Mouse (Mus musculus) lung, postnatal 36 days (tissue): Measurements from ENCODE around the gene Upf3b.
"Not testable (repeated sequence)": the region's sequence is repeated elsewhere in the genome, so short reads cannot be mapped to it uniquely, and the experiment has no call there.

Experiments
- DNase-seq: peaks from one replicate; pipeline ENCODE4 v3.0.0; 2022; ENCODE audit warnings: mixed read lengths

Gene Upf3b

GRCm38 (mm10) chrX:37110193-37110880 is at the start of gene Upf3b:
Gene Upf3b (minus strand): TSS chrX:37110322.
- peak; percentile 97 for DNase-seq

GRCm38 (mm10) chrX:37157839-37158238 is 47.7 kb upstream of the Upf3b start:
- DNase-seq = no peak

GRCm38 (mm10) chrX:37144954-37145353 is 34.8 kb upstream of the Upf3b start:
- peak; percentile 15 for DNase-seq

- DNase-seq = not testable (repeated sequence)
Observed at GRCm38 (mm10) chrX:37144498-37144897, 34.4 kb upstream of the Upf3b start.

- DNase-seq = no peak
Observed at GRCm38 (mm10) chrX:37141732-37142131, 31.6 kb upstream of the Upf3b start.

GRCm38 (mm10) chrX:37126671-37127358 is 16.7 kb upstream of the Upf3b start, which contains the start of gene Nkap:
Gene Nkap (plus strand): TSS chrX:37126795.
- peak; percentile 77 for DNase-seq

GRCm38 (mm10) chrX:37125511-37125910 is 15.4 kb upstream of the Upf3b start:
- DNase-seq = no peak

GRCm38 (mm10) chrX:37120212-37120611 is 10.1 kb upstream of the Upf3b start:
- no peak for DNase-seq

- no peak for DNase-seq
Observed at GRCm38 (mm10) chrX:37119585-37119984, 9.5 kb upstream of the Upf3b start.

GRCm38 (mm10) chrX:37117085-37117484 is 7.0 kb upstream of the Upf3b start:
- DNase-seq = no peak

- no peak for DNase-seq
Observed at GRCm38 (mm10) chrX:37110881-37111193, 715 bp upstream of the Upf3b start.

- DNase-seq = no peak
Observed at GRCm38 (mm10) chrX:37109526-37110192, 463 bp downstream of the Upf3b start.

- DNase-seq = no peak
Observed at GRCm38 (mm10) chrX:37103826-37104225, 6.3 kb downstream of the Upf3b start.

GRCm38 (mm10) chrX:37098681-37099080 is 11.4 kb downstream of the Upf3b start:
- DNase-seq = no peak

GRCm38 (mm10) chrX:37095106-37095768 is 14.9 kb downstream of the Upf3b start:
- no peak for DNase-seq

GRCm38 (mm10) chrX:37091457-37091856 is 18.7 kb downstream of the Upf3b start:
- DNase-seq = no peak

- DNase-seq = no peak
Observed at GRCm38 (mm10) chrX:37088778-37089177, 21.3 kb downstream of the Upf3b start.

- no peak for DNase-seq
Observed at GRCm38 (mm10) chrX:37085665-37086064, 24.5 kb downstream of the Upf3b start.

- DNase-seq = peak; percentile 93
Observed at GRCm38 (mm10) chrX:37084927-37085660, 25.0 kb downstream of the Upf3b start, which contains the start of gene Rpl39. Gene Rpl39 (minus strand): TSS chrX:37085402.

- no peak for DNase-seq
Observed at GRCm38 (mm10) chrX:37084318-37084926, 25.7 kb downstream of the Upf3b start.

GRCm38 (mm10) chrX:37081194-37081593 is 28.9 kb downstream of the Upf3b start:
- no peak for DNase-seq

GRCm38 (mm10) chrX:37080345-37080744 is 29.8 kb downstream of the Upf3b start:
- DNase-seq = not testable (repeated sequence)
